Mouse (Mus musculus): Measurements from ENCODE around the gene Foxp3. TPM values are rescaled to one million over a fixed set of nuclear protein-coding genes. Genes with fewer than 3 reads are reported as not detected.

Foxp3 gene
- polyA plus RNA-seq, 1 experiment from 2014 or later: not detected

GRCm38 (mm10) chrX:7581151-7581550 lies 7.7 kb downstream of the Foxp3 start:
- Histone ChIP-seq H3K4me3 (no peak overlapping the region), H3K9ac (no peak overlapping the region), H3K27me3 (no peaks in the 10 kb centered on the region), H3K36me3 (ENCODE audit: poor library complexity, severe bottlenecking) (no peaks in the 10 kb centered on the region), H3K9me3 (replicated peaks) (no peaks in the 10 kb centered on the region), H3K4me2 (no peak overlapping the region), H3K4me1 (no peaks in the 10 kb centered on the region), H3K27ac (no peak overlapping the region)
- no peak for ATAC-seq
- 83% methylated on average over 2 of the region's 2 CpGs for WGBS

GRCm38 (mm10) chrX:7583881-7584280 lies 10.4 kb downstream of the Foxp3 start:
- peaks cover 6% of the 10 kb centered on the region; the same call in 1 of the 2 replicates for H3K36me3 ChIP-seq (ENCODE audit: poor library complexity, severe bottlenecking)
- no peak overlapping the region for H3K4me2 ChIP-seq
- H3K27me3 ChIP-seq: no peaks in the 10 kb centered on the region
- no peak overlapping the region for H3K4me3 ChIP-seq
- 93% methylated on average over 11 of the region's 11 CpGs for WGBS
- H3K9ac ChIP-seq: no peak overlapping the region
- no peaks in the 10 kb centered on the region for H3K9me3 ChIP-seq (replicated peaks)
- H3K4me1 ChIP-seq: no peaks in the 10 kb centered on the region
- ATAC-seq: no peak
- H3K27ac ChIP-seq: no peak overlapping the region

GRCm38 (mm10) chrX:7586356-7586755 lies 12.9 kb downstream of the Foxp3 start:
- Histone ChIP-seq H3K27me3 (no peaks in the 10 kb centered on the region), H3K36me3 (ENCODE audit: poor library complexity, severe bottlenecking) (peaks cover 20% of the 10 kb centered on the region; the same call in 1 of the 2 replicates), H3K9ac (no peak overlapping the region), H3K9me3 (replicated peaks) (no peaks in the 10 kb centered on the region), H3K4me3 (no peak overlapping the region), H3K4me2 (no peak overlapping the region), H3K4me1 (no peaks in the 10 kb centered on the region), H3K27ac (no peak overlapping the region)
- 91% methylated on average over 4 of the region's 5 CpGs for WGBS
- ATAC-seq: no peak

- Histone ChIP-seq H3K27me3 (no peaks in the 10 kb centered on the region), H3K4me3 (no peak overlapping the region), H3K27ac (no peak overlapping the region), H3K36me3 (ENCODE audit: poor library complexity, severe bottlenecking) (peaks cover 79% of the 10 kb centered on the region), H3K4me2 (no peak overlapping the region), H3K9ac (no peak overlapping the region), H3K4me1 (no peaks in the 10 kb centered on the region), H3K9me3 (replicated peaks) (no peaks in the 10 kb centered on the region)
- no peak for ATAC-seq
- 87% methylated on average over 9 of the region's 9 CpGs for WGBS
These were observed 21.9 kb downstream of the Foxp3 start for GRCm38 (mm10) chrX:7595371-7595770.

GRCm38 (mm10) chrX:7604004-7604403 lies 30.6 kb downstream of the Foxp3 start:
- Histone ChIP-seq H3K9me3 (replicated peaks) (no peaks in the 10 kb centered on the region), H3K27ac (no peak overlapping the region), H3K27me3 (0 out of 2 replicates have a peak, but pooled peaks cover 4% of the 10 kb centered on the region), H3K4me2 (peak overlapping the region; percentile 59), H3K9ac (no peak overlapping the region), H3K4me3 (no peak overlapping the region), H3K36me3 (ENCODE audit: poor library complexity, severe bottlenecking) (peaks cover 18% of the 10 kb centered on the region), H3K4me1 (peaks cover 11% of the 10 kb centered on the region)
- 97% methylated on average over 7 of the region's 7 CpGs for WGBS
- no peak for ATAC-seq

GRCm38 (mm10) chrX:7604879-7605574 lies 31.6 kb downstream of the Foxp3 start, which contains the start of gene Ccdc22:
Gene Ccdc22 (minus strand): TSS chrX:7605517.
- H3K36me3 ChIP-seq (ENCODE audit: poor library complexity, severe bottlenecking): peaks cover 8% of the 10 kb centered on the region
- H3K4me2 ChIP-seq: peak within 1 kb of the TSS; percentile 59
- 0 out of 2 replicates have a peak, but pooled peaks cover 4% of the 10 kb centered on the region for H3K27me3 ChIP-seq
- H3K4me1 ChIP-seq: peaks cover 11% of the 10 kb centered on the region
- H3K4me3 ChIP-seq: peak within 1 kb of the TSS; percentile 47
- no peak within 1 kb of the TSS for H3K27ac ChIP-seq
- no peaks in the 10 kb centered on the region for H3K9me3 ChIP-seq (replicated peaks)
- peak within 1 kb of the TSS; percentile 59 for H3K9ac ChIP-seq
- 23% methylated on average over 28 of the region's 28 CpGs for WGBS
- ATAC-seq: peak; percentile 96

- 46% methylated on average over 8 of the region's 8 CpGs for WGBS
- H3K27ac ChIP-seq: no peak overlapping the region
- peaks cover 11% of the 10 kb centered on the region for H3K4me1 ChIP-seq
- no peak overlapping the region for H3K4me3 ChIP-seq
- no peaks in the 10 kb centered on the region for H3K9me3 ChIP-seq (replicated peaks)
- 0 out of 2 replicates have a peak, but pooled peaks cover 4% of the 10 kb centered on the region for H3K27me3 ChIP-seq
- 0 out of 2 replicates have a peak, but pooled peaks cover 4% of the 10 kb centered on the region for H3K36me3 ChIP-seq (ENCODE audit: poor library complexity, severe bottlenecking)
- H3K4me2 ChIP-seq: no peak overlapping the region
- ATAC-seq: peak; percentile 52
- no peak overlapping the region for H3K9ac ChIP-seq
These were observed 32.1 kb downstream of the Foxp3 start for GRCm38 (mm10) chrX:7605575-7605941.

- no peak within 1 kb of the TSS for H3K4me2 ChIP-seq
- H3K9me3 ChIP-seq (replicated peaks): no peaks in the 10 kb centered on the region; the same call in 1 of the 2 replicates
- no peak within 1 kb of the TSS for H3K9ac ChIP-seq
- no peak within 1 kb of the TSS for H3K27ac ChIP-seq
- 0 out of 2 replicates have a peak, but pooled peaks cover 4% of the 10 kb centered on the region for H3K36me3 ChIP-seq (ENCODE audit: poor library complexity, severe bottlenecking)
- H3K4me1 ChIP-seq: peaks cover 11% of the 10 kb centered on the region
- 81% methylated on average over 6 of the region's 6 CpGs for WGBS
- H3K4me3 ChIP-seq: no peak within 1 kb of the TSS
- H3K27me3 ChIP-seq: 0 out of 2 replicates have a peak, but pooled peaks cover 4% of the 10 kb centered on the region
- no peak for ATAC-seq
These were observed 33.3 kb downstream of the Foxp3 start, which contains the start of gene Cacna1f for GRCm38 (mm10) chrX:7606783-7607182. Gene Cacna1f (plus strand): TSS chrX:7607083.

- Histone ChIP-seq H3K9me3 (replicated peaks) (no peaks in the 10 kb centered on the region; the same call in 1 of the 2 replicates), H3K9ac (peak overlapping the region; percentile 58), H3K27me3 (0 out of 2 replicates have a peak, but pooled peaks cover 4% of the 10 kb centered on the region), H3K4me1 (no peaks in the 10 kb centered on the region), H3K27ac (no peak overlapping the region), H3K4me2 (peak overlapping the region; percentile 68), H3K4me3 (peak overlapping the region; percentile 42), H3K36me3 (ENCODE audit: poor library complexity, severe bottlenecking) (no peaks in the 10 kb centered on the region)
- ATAC-seq: no peak
- whole genome bisulfite sequencing: 20% methylated on average over 21 of the region's 21 CpGs
These were observed 36.6 kb downstream of the Foxp3 start for GRCm38 (mm10) chrX:7610035-7610434.

GRCm38 (mm10) chrX:7610536-7611258 lies 37.3 kb downstream of the Foxp3 start:
- Histone ChIP-seq H3K27me3 (0 out of 2 replicates have a peak, but pooled peaks cover 4% of the 10 kb centered on the region), H3K4me2 (peak overlapping the region; percentile 68), H3K36me3 (ENCODE audit: poor library complexity, severe bottlenecking) (no peaks in the 10 kb centered on the region), H3K4me1 (no peaks in the 10 kb centered on the region), H3K27ac (no peak overlapping the region), H3K9ac (peak overlapping the region; percentile 58), H3K4me3 (peak overlapping the region; percentile 42), H3K9me3 (replicated peaks) (no peaks in the 10 kb centered on the region; the same call in 1 of the 2 replicates)
- 23% methylated on average over 26 of the region's 26 CpGs for WGBS
- peak; percentile 63; the same call in 1 of the 2 replicates for ATAC-seq

GRCm38 (mm10) chrX:7617889-7618551 lies 44.6 kb downstream of the Foxp3 start:
- Histone ChIP-seq H3K9me3 (replicated peaks) (no peaks in the 10 kb centered on the region), H3K9ac (no peak overlapping the region), H3K4me3 (no peak overlapping the region), H3K36me3 (ENCODE audit: poor library complexity, severe bottlenecking) (no peaks in the 10 kb centered on the region), H3K27ac (no peak overlapping the region), H3K4me1 (no peaks in the 10 kb centered on the region), H3K4me2 (no peak overlapping the region), H3K27me3 (no peaks in the 10 kb centered on the region)
- no peak for ATAC-seq
- 86% methylated on average over 12 of the region's 12 CpGs for WGBS

GRCm38 (mm10) chrX:7632560-7632959 lies 59.1 kb downstream of the Foxp3 start:
- Histone ChIP-seq H3K4me2 (no peak overlapping the region), H3K9me3 (replicated peaks) (no peaks in the 10 kb centered on the region), H3K9ac (no peak overlapping the region), H3K36me3 (ENCODE audit: poor library complexity, severe bottlenecking) (no peaks in the 10 kb centered on the region), H3K4me3 (no peak overlapping the region), H3K4me1 (no peaks in the 10 kb centered on the region), H3K27me3 (no peaks in the 10 kb centered on the region), H3K27ac (no peak overlapping the region)
- 90% methylated on average over 6 of the region's 6 CpGs for WGBS
- ATAC-seq: no peak
